Mouse (Mus musculus): Measurements from ENCODE around the gene Ywhah. TPM values are rescaled to one million over a fixed set of nuclear protein-coding genes. Genes with fewer than 3 reads are reported as not detected.

Gene Ywhah
- total RNA-seq, 1 experiment: 99.0 TPM

- H3K27ac ChIP-seq (ENCODE audit: insufficient read depth, low read depth, low read length, poor library complexity, severe bottlenecking): no peak overlapping the region
- TF ChIP-seq ZC3H11A (IDR thresholded peaks at IDR 0.05; ENCODE audit: borderline replicate concordance, low read depth, low read length) (no peak), HCFC1 (IDR thresholded peaks at IDR 0.05; ENCODE audit: borderline replicate concordance, insufficient read depth, low read length) (no peak), ZNF384 (IDR thresholded peaks at IDR 0.05; ENCODE audit: low read depth, low read length) (no peak), CHD2 (IDR thresholded peaks at IDR 0.05; ENCODE audit: low read depth, low read length) (no peak), MAFK (IDR thresholded peaks at IDR 0.05; ENCODE audit: insufficient read depth, low read depth, low read length) (no peak)
- H3K36me3 ChIP-seq (ENCODE audit: control insufficient read depth, insufficient read depth, low read length, poor library complexity, severe bottlenecking): no peaks in the 10 kb centered on the region
- DNase-seq (ENCODE audit: low read depth, low spot score): no peak
- H3K4me3 ChIP-seq (ENCODE audit: insufficient read depth in 1 of 2, low read depth in 1 of 2, low read length in 2 of 2, poor library complexity in 1 of 2, severe bottlenecking in 1 of 2): no peak overlapping the region
- no peaks in the 10 kb centered on the region for H3K4me1 ChIP-seq (ENCODE audit: control insufficient read depth in 2 of 2, insufficient read depth in 2 of 2, low read length in 2 of 2, poor library complexity in 1 of 2)
- no peak overlapping the region for H3K9ac ChIP-seq (ENCODE audit: insufficient read depth, low read depth, low read length, poor library complexity, severe bottlenecking)
- no peaks in the 10 kb centered on the region for H3K9me3 ChIP-seq (ENCODE audit: control insufficient read depth, insufficient read depth, low read depth, low read length)
- in situ Hi-C loops (cut with MboI; ENCODE audit: low sequenced_read_pairs in 2 of 2, unreplicated experiment in 2 of 2): no loop called here
Observed at GRCm38 (mm10) chr5:33002781-33003180, 15.8 kb upstream of the Ywhah start.

GRCm38 (mm10) chr5:33003500-33003899, 15.1 kb upstream of the Ywhah start:
- Histone ChIP-seq H3K36me3 (ENCODE audit: control insufficient read depth, insufficient read depth, low read length, poor library complexity, severe bottlenecking) (no peaks in the 10 kb centered on the region), H3K9ac (ENCODE audit: insufficient read depth, low read depth, low read length, poor library complexity, severe bottlenecking) (no peak overlapping the region), H3K4me3 (ENCODE audit: insufficient read depth in 1 of 2, low read depth in 1 of 2, low read length in 2 of 2, poor library complexity in 1 of 2, severe bottlenecking in 1 of 2) (no peak overlapping the region), H3K27ac (ENCODE audit: insufficient read depth, low read depth, low read length, poor library complexity, severe bottlenecking) (no peak overlapping the region), H3K4me1 (ENCODE audit: control insufficient read depth in 2 of 2, insufficient read depth in 2 of 2, low read length in 2 of 2, poor library complexity in 1 of 2) (no peaks in the 10 kb centered on the region), H3K9me3 (ENCODE audit: control insufficient read depth, insufficient read depth, low read depth, low read length) (no peaks in the 10 kb centered on the region)
- DNase-seq (ENCODE audit: low read depth, low spot score): no peak
- no peak for TF ChIP-seq ZNF384 (IDR thresholded peaks at IDR 0.05; ENCODE audit: low read depth, low read length)
- TF ChIP-seq MAFK (IDR thresholded peaks at IDR 0.05; ENCODE audit: insufficient read depth, low read depth, low read length): no peak
- TF ChIP-seq CHD2 (IDR thresholded peaks at IDR 0.05; ENCODE audit: low read depth, low read length): no peak
- no peak for TF ChIP-seq ZC3H11A (IDR thresholded peaks at IDR 0.05; ENCODE audit: borderline replicate concordance, low read depth, low read length)
- no peak for TF ChIP-seq HCFC1 (IDR thresholded peaks at IDR 0.05; ENCODE audit: borderline replicate concordance, insufficient read depth, low read length)
- in situ Hi-C loops (cut with MboI; ENCODE audit: low sequenced_read_pairs in 2 of 2, unreplicated experiment in 2 of 2): no loop called here

GRCm38 (mm10) chr5:33004110-33004509, 14.5 kb upstream of the Ywhah start:
- TF ChIP-seq MAFK (IDR thresholded peaks at IDR 0.05; ENCODE audit: insufficient read depth, low read depth, low read length) (no peak), ZNF384 (IDR thresholded peaks at IDR 0.05; ENCODE audit: low read depth, low read length) (no peak), ZC3H11A (IDR thresholded peaks at IDR 0.05; ENCODE audit: borderline replicate concordance, low read depth, low read length) (no peak), CHD2 (IDR thresholded peaks at IDR 0.05; ENCODE audit: low read depth, low read length) (no peak)
- H3K9me3 ChIP-seq (ENCODE audit: control insufficient read depth, insufficient read depth, low read depth, low read length): no peaks in the 10 kb centered on the region
- H3K4me3 ChIP-seq (ENCODE audit: insufficient read depth in 1 of 2, low read depth in 1 of 2, low read length in 2 of 2, poor library complexity in 1 of 2, severe bottlenecking in 1 of 2): no peak overlapping the region
- in situ Hi-C loops (cut with MboI; ENCODE audit: low sequenced_read_pairs in 2 of 2, unreplicated experiment in 2 of 2): no loop called here
- no peak for DNase-seq (ENCODE audit: low read depth, low spot score)
- H3K36me3 ChIP-seq (ENCODE audit: control insufficient read depth, insufficient read depth, low read length, poor library complexity, severe bottlenecking): no peaks in the 10 kb centered on the region
- H3K4me1 ChIP-seq (ENCODE audit: control insufficient read depth in 2 of 2, insufficient read depth in 2 of 2, low read length in 2 of 2, poor library complexity in 1 of 2): no peaks in the 10 kb centered on the region
- H3K9ac ChIP-seq (ENCODE audit: insufficient read depth, low read depth, low read length, poor library complexity, severe bottlenecking): no peak overlapping the region
- no peak overlapping the region for H3K27ac ChIP-seq (ENCODE audit: insufficient read depth, low read depth, low read length, poor library complexity, severe bottlenecking)

- DNase-seq (ENCODE audit: low read depth, low spot score): no peak
- Histone ChIP-seq H3K27ac (ENCODE audit: insufficient read depth, low read depth, low read length, poor library complexity, severe bottlenecking) (no peak overlapping the region), H3K36me3 (ENCODE audit: control insufficient read depth, insufficient read depth, low read length, poor library complexity, severe bottlenecking) (no peaks in the 10 kb centered on the region), H3K9ac (ENCODE audit: insufficient read depth, low read depth, low read length, poor library complexity, severe bottlenecking) (no peak overlapping the region), H3K4me3 (ENCODE audit: insufficient read depth in 1 of 2, low read depth in 1 of 2, low read length in 2 of 2, poor library complexity in 1 of 2, severe bottlenecking in 1 of 2) (no peak overlapping the region), H3K4me1 (ENCODE audit: control insufficient read depth in 2 of 2, insufficient read depth in 2 of 2, low read length in 2 of 2, poor library complexity in 1 of 2) (no peaks in the 10 kb centered on the region; a peak in 1 of 4 replicates), H3K9me3 (ENCODE audit: control insufficient read depth, insufficient read depth, low read depth, low read length) (no peaks in the 10 kb centered on the region)
- in situ Hi-C loops (cut with MboI; ENCODE audit: low sequenced_read_pairs in 2 of 2, unreplicated experiment in 2 of 2): no loop called here
- TF ChIP-seq CHD2 (IDR thresholded peaks at IDR 0.05; ENCODE audit: low read depth, low read length) (no peak), MAFK (IDR thresholded peaks at IDR 0.05; ENCODE audit: insufficient read depth, low read depth, low read length) (no peak), HCFC1 (IDR thresholded peaks at IDR 0.05; ENCODE audit: borderline replicate concordance, insufficient read depth, low read length) (no peak), ZC3H11A (IDR thresholded peaks at IDR 0.05; ENCODE audit: borderline replicate concordance, low read depth, low read length) (no peak), ZNF384 (IDR thresholded peaks at IDR 0.05; ENCODE audit: low read depth, low read length) (no peak)
Observed at GRCm38 (mm10) chr5:33005442-33006145, 13.0 kb upstream of the Ywhah start.

All from ES-E14 (cell line).